Mouse (Mus musculus): Measurements from ENCODE around the gene Fam89a. TPM values are rescaled to one million over a fixed set of nuclear protein-coding genes. Genes with fewer than 3 reads are reported as not detected.

Gene Fam89a
- total RNA-seq (2021), result under 1 TPM; 0.67 to 0.97 TPM
- long read RNA-seq, experiment 1, result 0 reads
- long read RNA-seq, experiment 2, result 0 reads

GRCm38 (mm10) chr8:124751709-124752173 lies at the start of gene Fam89a:
TSS of gene Fam89a (minus strand) at chr8:124751832.
- no peak for DNase-seq (ENCODE audit: low spot score in 2 of 2)

GRCm38 (mm10) chr8:124800542-124800941 lies 48.9 kb upstream of the Fam89a start:
- DNase-seq (ENCODE audit: low spot score in 2 of 2), result no peak

- no peak for DNase-seq (ENCODE audit: low spot score in 2 of 2)
Measured at GRCm38 (mm10) chr8:124795781-124796488, 44.3 kb upstream of the Fam89a start.

- DNase-seq (ENCODE audit: low spot score in 2 of 2), result peak; percentile 78 to 86
Measured at GRCm38 (mm10) chr8:124794486-124794780, 42.8 kb upstream of the Fam89a start.

GRCm38 (mm10) chr8:124793661-124794485 lies 42.2 kb upstream of the Fam89a start:
- peak; percentile 26 to 29 for DNase-seq (ENCODE audit: low spot score in 2 of 2)

- peak; percentile 72 to 83 for DNase-seq (ENCODE audit: low spot score in 2 of 2)
Measured at GRCm38 (mm10) chr8:124793172-124793651, 41.6 kb upstream of the Fam89a start.

GRCm38 (mm10) chr8:124792708-124793107 lies 41.1 kb upstream of the Fam89a start, which contains the start of gene Trim67:
TSS of gene Trim67 (plus strand) at chr8:124793092.
- peak; percentile 68 to 85 for DNase-seq (ENCODE audit: low spot score in 2 of 2)

GRCm38 (mm10) chr8:124792186-124792585 lies 40.6 kb upstream of the Fam89a start:
- peak; percentile 56 to 58 for DNase-seq (ENCODE audit: low spot score in 2 of 2)

- DNase-seq (ENCODE audit: low spot score in 2 of 2), result no peak
Measured at GRCm38 (mm10) chr8:124791751-124792150, 40.1 kb upstream of the Fam89a start.

GRCm38 (mm10) chr8:124790676-124791075 lies 39.0 kb upstream of the Fam89a start:
- DNase-seq (ENCODE audit: low spot score in 2 of 2), result no peak

GRCm38 (mm10) chr8:124784613-124785012 lies 33.0 kb upstream of the Fam89a start:
- DNase-seq (ENCODE audit: low spot score in 2 of 2), result peak; percentile 28 to 49

GRCm38 (mm10) chr8:124783228-124783627 lies 31.6 kb upstream of the Fam89a start:
- no peak for DNase-seq (ENCODE audit: low spot score in 2 of 2)

GRCm38 (mm10) chr8:124782431-124782830 lies 30.8 kb upstream of the Fam89a start:
- no peak for DNase-seq (ENCODE audit: low spot score in 2 of 2)

- DNase-seq (ENCODE audit: low spot score in 2 of 2), result no peak
Measured at GRCm38 (mm10) chr8:124780236-124780635, 28.6 kb upstream of the Fam89a start.

GRCm38 (mm10) chr8:124775695-124776094 lies 24.1 kb upstream of the Fam89a start:
- DNase-seq (ENCODE audit: low spot score in 2 of 2), result peak; percentile 67 to 82

- DNase-seq (ENCODE audit: low spot score in 2 of 2), result peak; percentile 27 to 60
Measured at GRCm38 (mm10) chr8:124772389-124772788, 20.8 kb upstream of the Fam89a start.

- DNase-seq (ENCODE audit: low spot score in 2 of 2), result no peak
Measured at GRCm38 (mm10) chr8:124763061-124763460, 11.4 kb upstream of the Fam89a start.

- DNase-seq (ENCODE audit: low spot score in 2 of 2), result no peak
Measured at GRCm38 (mm10) chr8:124758544-124758943, 6.9 kb upstream of the Fam89a start.

GRCm38 (mm10) chr8:124756601-124757000 lies 5.0 kb upstream of the Fam89a start:
- DNase-seq (ENCODE audit: low spot score in 2 of 2), result no peak

- DNase-seq (ENCODE audit: low spot score in 2 of 2), result no peak
Measured at GRCm38 (mm10) chr8:124756153-124756552, 4.5 kb upstream of the Fam89a start.

- no peak for DNase-seq (ENCODE audit: low spot score in 2 of 2)
Measured at GRCm38 (mm10) chr8:124755481-124755880, 3.8 kb upstream of the Fam89a start.

GRCm38 (mm10) chr8:124754792-124755190 lies 3.2 kb upstream of the Fam89a start:
- no peak for DNase-seq (ENCODE audit: low spot score in 2 of 2)
